Mouse (Mus musculus) megakaryocyte, adult 5-6 weeks (primary cell): ENCODE data around the gene Slc38a3. TPM values are rescaled to one million over a fixed set of nuclear protein-coding genes. Genes with fewer than 3 reads are reported as not detected.

Experiments
- ATAC-seq: 2 replicates; pipeline ENCODE4 v1.8.0; 2016; ENCODE audit warnings: mild to moderate bottlenecking, inconsistent platforms; ENCODE audit not compliant: poor library complexity, severe bottlenecking
- total RNA-seq, 2 experiments: library from RNA; stranded (forward) in 1 of 2; stranded (reverse) in 1 of 2; fragments of 153-499, 151-499 nt in 1 of 2; fragments of 221-1000, 200-1000 nt in 1 of 2; gene quantifications; 2 replicates each; pipeline versions ENCODE4 v1.2.3 to v1.2.4; 2015 to 2017

Gene Slc38a3
- total RNA-seq, 2 experiments from 2014 or later, result not detected

DNA sequence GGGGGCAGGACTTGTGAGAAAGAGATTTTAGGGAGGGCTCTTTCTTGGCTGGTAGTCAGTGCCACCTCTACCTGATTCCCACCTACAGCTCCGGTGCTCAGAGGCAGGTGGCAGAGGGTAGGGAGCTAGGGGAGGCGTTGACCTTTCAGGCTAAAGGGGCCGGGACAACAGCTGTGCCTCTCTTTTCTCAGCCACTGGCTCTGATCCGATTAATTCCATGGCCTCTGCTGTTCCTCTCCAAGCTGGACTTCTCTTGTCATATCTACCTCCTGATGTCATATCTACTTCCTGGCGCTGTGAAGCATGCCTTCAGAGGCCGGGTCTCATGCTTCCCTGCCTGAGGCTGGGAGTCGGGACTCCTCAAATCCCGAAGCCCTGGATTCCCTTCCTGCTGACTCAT lies 1.3 kb downstream of the Slc38a3 start:
- ATAC-seq, result no peak

- no peak for ATAC-seq
Observed at GRCm38 (mm10) chr9:107667219-107667618, 2.1 kb downstream of the Slc38a3 start.

DNA sequence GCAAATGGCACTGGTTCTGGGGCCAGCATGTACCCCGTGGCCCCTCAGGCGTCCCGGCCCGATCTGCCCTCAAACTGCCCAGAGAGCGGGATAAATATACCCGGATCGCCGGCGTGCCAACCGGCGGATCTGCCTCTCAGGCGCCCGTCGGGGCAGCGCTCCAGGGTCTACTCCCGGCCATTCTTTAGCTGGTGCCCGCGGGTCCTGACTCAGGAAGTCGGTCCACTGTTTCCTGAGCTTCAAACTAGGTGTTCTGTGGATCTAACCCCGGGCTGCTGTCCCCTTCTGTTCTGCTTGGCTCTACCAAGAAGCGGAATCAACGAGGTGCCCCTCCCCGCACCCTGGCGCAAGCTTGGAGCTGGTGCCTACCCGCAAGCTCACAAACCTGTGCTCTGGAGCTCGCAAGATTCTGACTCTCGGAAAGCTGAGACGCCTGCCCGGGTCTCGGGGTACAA lies 2.6 kb downstream of the Slc38a3 start:
- ATAC-seq, result no peak

DNA sequence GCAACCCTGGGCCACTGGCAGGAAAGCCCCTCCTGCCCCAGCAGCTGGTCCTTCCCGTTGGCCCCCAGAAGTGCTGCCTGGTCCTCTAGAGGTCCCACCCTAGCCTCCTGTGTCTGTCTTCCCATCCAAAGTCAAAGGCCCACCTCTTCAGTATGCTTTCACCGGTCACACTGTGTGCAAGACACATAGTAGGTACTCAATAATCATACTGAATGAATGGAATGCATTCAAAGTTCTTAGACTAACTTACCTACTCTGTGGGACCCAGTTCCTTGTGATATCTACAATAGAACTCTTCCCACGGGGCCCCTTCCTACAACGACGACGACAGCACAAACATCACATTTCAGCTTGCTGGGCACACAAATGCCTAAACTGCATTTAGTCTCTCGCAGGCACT lies 4.0 kb downstream of the Slc38a3 start:
- ATAC-seq, result no peak

DNA sequence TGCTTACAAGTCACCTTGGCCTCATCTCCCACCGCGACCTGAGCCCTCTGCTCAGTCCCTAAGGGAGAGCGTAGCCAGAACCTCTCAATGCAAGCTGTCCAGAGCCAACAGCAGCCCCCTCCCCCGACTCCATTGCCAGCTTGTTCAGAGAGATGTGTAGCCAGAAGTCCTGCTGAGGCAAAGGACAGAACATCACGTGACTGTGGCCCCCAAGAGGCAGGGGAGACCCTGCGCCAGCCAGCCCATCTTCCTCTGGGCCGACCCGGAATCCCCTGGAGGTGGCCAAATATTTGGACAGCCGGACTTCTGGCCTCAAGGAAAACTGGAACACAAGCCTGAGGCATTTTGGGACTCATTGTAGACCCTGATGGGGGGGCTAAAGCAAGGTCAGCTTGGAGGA lies 5.8 kb downstream of the Slc38a3 start:
- ATAC-seq, result no peak

GRCm38 (mm10) chr9:107662342-107662741 lies 7.0 kb downstream of the Slc38a3 start:
- ATAC-seq, result no peak

DNA sequence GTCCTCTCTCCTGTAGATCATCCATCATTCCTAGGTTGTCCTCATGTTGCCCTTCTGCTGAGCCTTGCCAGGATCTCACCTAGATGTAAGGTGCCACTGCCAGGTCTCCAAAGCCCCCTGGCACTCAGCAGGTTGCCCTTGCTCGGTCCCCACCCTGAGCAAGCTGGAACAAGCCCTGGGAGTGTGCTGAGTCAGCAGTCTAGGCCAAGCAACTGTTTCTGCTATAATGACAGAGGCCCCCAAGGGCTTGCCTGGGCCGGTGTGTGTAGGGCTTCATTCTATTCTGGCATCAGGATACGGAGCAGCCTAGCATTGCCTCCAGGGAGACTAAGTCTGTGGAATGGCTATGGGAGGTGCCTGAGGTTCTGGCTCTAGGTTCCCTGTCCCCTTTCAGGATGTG lies 8.6 kb downstream of the Slc38a3 start:
- no peak for ATAC-seq

GRCm38 (mm10) chr9:107659961-107660360 lies 9.4 kb downstream of the Slc38a3 start:
- ATAC-seq, result no peak

DNA sequence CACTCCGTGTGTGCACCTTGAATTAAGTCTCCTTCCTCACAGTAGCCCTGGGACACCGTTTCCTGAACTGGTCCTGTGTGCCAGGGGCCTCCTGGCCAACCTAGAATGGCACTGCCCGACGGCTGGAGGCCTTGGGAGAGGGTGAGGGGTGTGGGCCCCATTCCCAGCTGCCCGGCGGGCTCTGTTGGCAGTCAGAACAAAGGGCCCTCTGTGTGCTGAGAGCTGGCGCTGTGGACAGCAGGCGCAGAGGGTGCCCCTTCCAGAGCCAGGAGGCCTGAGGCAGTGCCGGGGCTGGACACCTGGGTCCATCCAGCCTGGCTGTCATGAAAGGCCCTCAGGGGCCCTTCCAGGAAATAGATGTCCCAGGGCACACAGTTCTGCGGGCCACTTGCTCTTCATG lies 9.8 kb downstream of the Slc38a3 start:
- ATAC-seq, result no peak

DNA sequence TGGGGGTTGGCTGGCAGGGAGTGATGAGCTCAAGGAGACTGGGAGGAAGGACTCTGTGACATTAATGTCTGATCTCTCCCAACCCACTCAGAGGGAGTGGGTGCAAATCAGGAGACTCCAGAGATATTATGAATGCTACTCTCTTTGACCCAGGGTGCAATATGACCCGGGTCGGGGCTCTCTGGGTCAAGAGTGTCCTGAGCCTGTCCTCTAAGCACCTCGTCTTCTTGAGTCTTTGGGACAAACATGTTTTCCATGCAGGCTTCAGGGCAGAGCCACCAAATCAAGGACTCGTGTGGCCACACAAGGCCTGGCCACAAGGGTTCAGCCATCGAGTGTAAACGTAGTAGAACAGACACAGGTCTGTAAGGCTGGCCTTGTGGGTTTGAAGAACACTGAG lies 11.2 kb downstream of the Slc38a3 start:
- ATAC-seq, result no peak

- no peak for ATAC-seq
Observed at GRCm38 (mm10) chr9:107657144-107657543, 12.2 kb downstream of the Slc38a3 start.

DNA sequence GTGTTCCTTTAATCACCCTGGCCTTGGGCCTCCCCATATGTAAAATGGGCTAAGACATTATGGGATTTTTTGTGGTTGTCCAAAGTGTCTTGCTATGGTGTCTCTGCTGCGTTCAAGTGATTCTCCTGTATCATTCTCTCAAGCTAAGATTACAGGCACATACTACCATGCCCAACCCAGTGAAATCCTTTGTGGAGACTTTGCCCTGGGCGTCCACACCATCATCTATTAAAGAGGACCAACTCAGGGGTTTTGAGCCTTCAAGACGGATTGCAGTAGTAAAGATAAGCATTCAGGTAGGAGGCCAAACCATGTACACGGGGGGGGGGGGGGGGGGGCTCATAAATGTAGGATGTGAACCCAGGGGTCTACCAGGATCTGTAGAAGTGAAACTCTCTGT lies 14.7 kb downstream of the Slc38a3 start:
- no peak for ATAC-seq

GRCm38 (mm10) chr9:107653474-107653873 lies 15.9 kb downstream of the Slc38a3 start:
- ATAC-seq, result no peak

DNA sequence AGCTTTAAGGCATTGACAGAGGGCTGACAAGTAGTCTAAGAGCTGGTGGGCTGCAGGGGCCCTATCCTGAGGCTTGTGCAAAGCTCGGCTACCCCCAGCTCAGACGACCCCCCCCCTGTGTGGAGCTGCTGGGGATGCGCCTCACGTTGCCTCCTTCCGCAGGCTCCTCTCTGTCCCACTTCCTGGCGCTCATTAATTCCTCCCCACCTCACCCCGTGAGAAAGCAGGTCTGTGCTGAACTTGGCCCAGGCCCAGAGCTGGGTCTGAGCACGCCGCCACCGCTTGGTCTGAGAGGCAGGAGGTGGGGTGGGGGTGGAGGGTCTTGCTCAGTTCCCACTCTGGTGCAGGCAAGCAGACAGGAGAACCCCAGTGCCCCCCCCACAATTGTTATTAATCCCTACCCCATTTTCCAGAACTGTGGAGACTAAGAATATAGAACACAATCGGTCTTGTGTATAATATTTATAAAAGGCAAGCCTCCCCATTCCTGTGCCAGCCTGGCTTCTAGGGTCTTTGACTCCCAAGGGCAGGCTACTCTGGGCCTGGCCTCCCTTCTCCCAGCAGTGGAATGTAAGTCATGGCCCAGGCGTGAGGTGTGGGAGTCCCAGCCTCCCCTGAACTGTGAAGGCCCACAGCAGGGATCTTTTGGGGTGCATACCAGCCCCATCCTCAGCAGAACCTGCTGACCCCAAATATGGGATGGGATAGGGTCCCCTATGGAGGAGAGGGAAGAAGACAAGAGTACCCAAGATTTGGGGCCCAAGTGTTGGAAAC lies 18.4 kb downstream of the Slc38a3 start:
- ATAC-seq, result no peak

DNA sequence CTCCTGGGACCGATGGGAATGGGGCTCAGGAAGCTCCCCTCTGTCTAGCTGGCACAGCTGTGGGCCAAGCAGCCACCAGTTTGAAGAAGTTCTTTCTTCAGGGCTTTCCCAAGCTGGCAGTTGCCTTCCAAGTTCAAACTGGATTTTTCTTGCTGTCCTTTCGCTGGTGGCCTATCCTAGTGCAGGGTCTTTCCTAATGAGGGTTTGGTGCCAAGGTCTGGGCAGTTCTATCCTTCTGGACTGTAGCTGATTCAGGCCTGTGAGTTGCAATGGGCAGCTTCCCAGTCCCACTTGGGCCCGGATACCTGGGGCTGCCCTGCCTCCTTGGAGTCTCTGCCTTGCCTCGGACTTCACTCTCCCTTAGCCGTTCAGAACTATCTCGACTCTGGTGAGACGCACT lies 19.1 kb downstream of the Slc38a3 start:
- no peak for ATAC-seq

- ATAC-seq, result no peak
Observed at GRCm38 (mm10) chr9:107648767-107649166, 20.6 kb downstream of the Slc38a3 start.

GRCm38 (mm10) chr9:107646975-107647374 lies 22.4 kb downstream of the Slc38a3 start:
- ATAC-seq, result no peak

GRCm38 (mm10) chr9:107645577-107645976 lies 23.8 kb downstream of the Slc38a3 start:
- ATAC-seq, result peak; percentile 68

- ATAC-seq, result no peak
Observed at GRCm38 (mm10) chr9:107645153-107645510, 24.2 kb downstream of the Slc38a3 start.

- ATAC-seq, result peak; percentile 79
Observed at GRCm38 (mm10) chr9:107644495-107645152, 24.7 kb downstream of the Slc38a3 start.

- ATAC-seq, result no peak
Observed at GRCm38 (mm10) chr9:107643544-107644214, 25.7 kb downstream of the Slc38a3 start.

DNA sequence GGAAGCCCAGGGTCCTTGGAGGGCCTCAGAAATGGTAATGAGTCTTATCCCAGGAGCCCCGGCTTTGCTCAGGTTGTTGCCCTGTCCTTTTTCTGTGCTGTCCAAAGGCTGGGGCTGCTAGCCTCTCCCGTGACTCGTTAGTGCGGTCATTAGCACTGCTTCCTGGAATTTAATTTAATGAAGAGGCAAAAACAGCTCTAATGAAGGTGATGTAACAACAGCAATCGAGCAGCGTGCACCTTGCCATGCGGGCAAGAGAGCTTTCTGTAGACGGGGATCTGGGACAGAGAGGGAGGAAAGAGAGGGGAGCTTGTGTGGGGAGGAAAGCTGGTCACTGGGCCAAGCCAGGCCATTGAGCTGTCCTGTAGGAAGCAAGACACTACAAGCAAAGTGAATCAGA lies 27.7 kb downstream of the Slc38a3 start:
- no peak for ATAC-seq
